Mouse (Mus musculus) liver, embryonic 13.5 days (tissue): ENCODE data around the gene Ybx3. TPM values are rescaled to one million over a fixed set of nuclear protein-coding genes. Genes with fewer than 3 reads are reported as not detected.

Experiments
- ATAC-seq: fragments of 200-750 bp; cut with Nextera tagmentation; 2 replicates; pipeline ENCODE4 v1.8.0; 2017; ENCODE audit warnings: low read depth, mild to moderate bottlenecking, moderate number of reproducible peaks, moderate library complexity
- DNase-seq: peaks from one replicate; pipeline ENCODE4 v3.0.0; 2022
- H3K27ac ChIP-seq: fragments of 300-500 bp; sonication (generic); 2 replicates; pipeline ENCODE4 v1.5.1; 2015; ENCODE audit warnings: moderate library complexity, mild to moderate bottlenecking, inconsistent platforms
- H3K27me3 ChIP-seq: fragments of 300-500 bp; sonication (generic); 2 replicates; pipeline ENCODE4 v1.6.1; 2015; ENCODE audit warnings: mild to moderate bottlenecking, inconsistent platforms
- H3K36me3 ChIP-seq: fragments of 300-500 bp; sonication (generic); 2 replicates; pipeline ENCODE4 v1.6.1; 2015; ENCODE audit warnings: mild to moderate bottlenecking, inconsistent platforms
- H3K4me1 ChIP-seq: fragments of 300-500 bp; sonication (generic); replicated peaks from 2 replicates; pipeline ENCODE4 v1.6.1; 2015; ENCODE audit warnings: inconsistent platforms
- H3K4me2 ChIP-seq: fragments of 300-500 bp; sonication (generic); 2 replicates; pipeline ENCODE4 v1.6.1; 2015; ENCODE audit warnings: inconsistent platforms, mild to moderate bottlenecking, moderate library complexity
- H3K4me3 ChIP-seq: fragments of 300-500 bp; sonication (generic); replicated peaks from 2 replicates; pipeline ENCODE4 v1.5.1; 2015; ENCODE audit warnings: mild to moderate bottlenecking, inconsistent platforms
- H3K9ac ChIP-seq: fragments of 300-500 bp; sonication (generic); 2 replicates; pipeline ENCODE4 v1.6.1; 2015; ENCODE audit warnings: mild to moderate bottlenecking, inconsistent platforms
- H3K9me3 ChIP-seq: fragments of 300-500 bp; sonication (generic); replicated peaks from 2 replicates; pipeline ENCODE4 v1.6.1; 2016; ENCODE audit warnings: inconsistent platforms
- WGBS: fragments of 180-500 bp; shearing (Covaris S2); methylation state at CpG from one replicate; pipeline ENCODE4 v1.1.7; 2015; ENCODE audit not compliant: insufficient replicate concordance; 5-methylcytosine and 5-hydroxymethylcytosine counted together
- polyA plus RNA-seq: library from polyadenylated mRNA; unstranded; fragments of >200 nt; fragmentation: Nextera tagmentation; extraction: Ambion mirVana; gene quantifications from 2 replicates; pipeline ENCODE4 v1.2.1, GENCODE M21; 2015

The Ybx3 gene
- polyA plus RNA-seq, 1 experiment from 2014 or later, result 80.6 TPM

DNA sequence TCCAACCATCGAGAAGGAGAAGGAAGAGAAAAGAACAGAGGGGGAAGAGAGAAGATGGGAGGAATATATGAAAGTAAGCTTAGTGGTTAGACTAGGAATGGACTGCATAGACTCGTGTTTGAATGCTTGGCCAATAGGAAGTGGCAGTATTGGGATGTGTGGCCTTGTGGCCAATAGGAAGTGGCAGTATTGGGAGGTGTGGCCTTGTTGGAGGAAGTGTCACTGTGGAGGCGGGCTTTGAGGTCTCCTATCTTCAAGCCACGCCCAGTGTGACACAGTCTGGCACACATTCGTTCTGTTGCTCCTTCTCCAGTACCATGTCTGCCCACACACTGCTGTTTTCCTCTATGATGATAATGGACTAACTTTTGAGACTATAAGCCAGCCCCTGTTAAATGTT is 27.6 kb downstream of the Ybx3 start:
- H3K4me3 ChIP-seq, result no peak overlapping the region

DNA sequence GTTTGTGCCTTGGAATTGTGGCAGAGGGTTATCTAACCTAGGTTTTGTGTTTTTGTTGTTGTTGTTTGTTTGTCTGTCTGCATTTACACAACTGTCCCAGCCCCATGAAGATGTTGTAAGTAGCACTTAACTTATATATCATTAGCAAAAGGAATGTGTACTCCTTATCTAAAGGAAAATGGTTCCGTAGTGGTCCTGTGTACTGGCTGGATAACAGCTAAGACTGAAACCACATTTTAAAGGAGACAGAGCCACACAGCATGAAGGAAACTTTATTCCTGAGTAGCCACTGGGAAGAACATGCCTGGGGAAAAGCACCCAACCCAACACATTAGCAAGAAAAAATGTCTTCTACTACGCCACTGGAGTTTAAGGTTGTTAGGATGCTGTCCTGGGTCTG is 28.7 kb downstream of the Ybx3 start:
- no peak for ATAC-seq
- 0 out of 2 replicates have a peak overlapping the region, but pooled peaks have one; percentile 33 for H3K9ac ChIP-seq
- H3K9me3 ChIP-seq, result no peaks in the 10 kb centered on the region
- H3K27me3 ChIP-seq, result peaks cover 21% of the 10 kb centered on the region
- peaks cover 16% of the 10 kb centered on the region for H3K36me3 ChIP-seq
- no peak overlapping the region for H3K4me2 ChIP-seq
- H3K4me1 ChIP-seq, result peaks cover 33% of the 10 kb centered on the region
- no peak for DNase-seq
- peak overlapping the region; percentile 18; the same call in 1 of the 2 replicates for H3K27ac ChIP-seq
- WGBS, result 35% methylated on average over 2 of the region's 2 CpGs
- no peak overlapping the region for H3K4me3 ChIP-seq

More for the DNA sequence above, 27.6 kb downstream of the Ybx3 start:
- 47% methylated on average over 5 of the region's 5 CpGs for WGBS
- Histone ChIP-seq H3K36me3 (peaks cover 25% of the 10 kb centered on the region), H3K27ac (no peak overlapping the region; the same call in 1 of the 2 replicates), H3K27me3 (peaks cover 11% of the 10 kb centered on the region), H3K9me3 (no peaks in the 10 kb centered on the region), H3K9ac (no peak overlapping the region), H3K4me1 (peaks cover 42% of the 10 kb centered on the region), H3K4me2 (no peak overlapping the region)
- peak; percentile 63 for DNase-seq
- peak; percentile 82 for ATAC-seq

DNA sequence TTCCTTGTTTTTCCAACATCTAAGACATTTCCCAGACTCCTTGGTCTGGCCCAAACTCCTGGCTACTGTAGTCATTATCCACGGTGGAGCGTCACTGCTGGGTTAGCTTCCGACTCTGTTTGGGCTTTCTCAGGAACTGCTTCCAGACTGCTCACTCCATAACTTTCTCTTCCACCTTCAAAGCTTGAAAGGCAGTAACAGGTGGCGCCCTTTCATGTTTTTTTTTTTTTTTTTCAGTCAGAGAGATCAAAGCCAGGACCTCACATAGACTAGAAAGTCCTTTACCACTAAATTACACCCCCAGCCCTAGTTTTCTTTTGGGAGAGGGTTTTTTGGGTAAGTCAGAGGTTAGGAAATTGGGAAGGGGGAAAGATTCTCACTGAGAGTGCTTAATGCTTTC is 33.4 kb downstream of the Ybx3 start:
- H3K4me3 ChIP-seq, result no peak overlapping the region
- H3K4me1 ChIP-seq, result peaks cover 10% of the 10 kb centered on the region
- no peak overlapping the region for H3K9ac ChIP-seq
- peaks cover 35% of the 10 kb centered on the region for H3K27me3 ChIP-seq
- 43% methylated on average over 4 of the region's 4 CpGs for WGBS
- no peaks in the 10 kb centered on the region for H3K9me3 ChIP-seq
- DNase-seq (no peak), ATAC-seq (no peak)
- H3K27ac ChIP-seq, result no peak overlapping the region
- no peaks in the 10 kb centered on the region for H3K36me3 ChIP-seq
- no peak overlapping the region for H3K4me2 ChIP-seq

- Histone ChIP-seq H3K36me3 (no peaks in the 10 kb centered on the region), H3K4me1 (0 out of 2 replicates have a peak, but pooled peaks cover 3% of the 10 kb centered on the region), H3K4me2 (peak within 1 kb of the TSS; percentile 56), H3K9me3 (no peaks in the 10 kb centered on the region), H3K4me3 (peak within 1 kb of the TSS; percentile 35), H3K9ac (no peak within 1 kb of the TSS), H3K27me3 (peaks cover 37% of the 10 kb centered on the region), H3K27ac (no peak within 1 kb of the TSS)
- ATAC-seq (peak; percentile 71), DNase-seq (peak; percentile 39)
- under 1% methylated on average over 16 of the region's 16 CpGs for whole genome bisulfite sequencing
Measured at GRCm38 (mm10) chr6:131353352-131353919, 34.8 kb downstream of the Ybx3 start, which contains the start of gene Styk1. TSS of gene Styk1 (minus strand) at chr6:131353597.

GRCm38 (mm10) chr6:131347026-131347425 is 41.2 kb downstream of the Ybx3 start:
- Histone ChIP-seq H3K27ac (no peak overlapping the region), H3K4me1 (no peaks in the 10 kb centered on the region), H3K9me3 (no peaks in the 10 kb centered on the region), H3K4me2 (no peak overlapping the region), H3K4me3 (no peak overlapping the region), H3K27me3 (peaks cover 4% of the 10 kb centered on the region; the same call in 1 of the 2 replicates), H3K9ac (no peak overlapping the region), H3K36me3 (no peaks in the 10 kb centered on the region)
- DNase-seq (no peak), ATAC-seq (no peak)
- 67% methylated on average over 2 of the region's 2 CpGs for whole genome bisulfite sequencing

DNA sequence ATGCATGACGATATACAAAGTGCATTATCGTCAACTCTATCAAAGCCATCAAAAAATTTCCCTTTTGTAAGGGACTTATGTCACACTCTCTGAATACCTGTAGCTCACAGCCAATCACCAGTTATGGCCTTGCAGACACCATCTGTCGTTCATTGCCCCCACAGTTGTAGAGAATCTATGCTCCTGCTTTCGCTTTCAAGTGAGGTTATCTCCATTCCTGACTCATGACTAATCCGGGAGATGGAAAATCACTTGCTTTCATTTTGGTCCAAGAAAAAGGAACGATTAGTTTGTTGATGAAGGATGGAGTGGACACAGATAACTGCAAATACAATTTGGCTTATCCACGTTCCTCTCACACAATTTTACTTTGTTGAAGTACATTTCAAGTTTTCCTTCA is 43.9 kb downstream of the Ybx3 start:
- ATAC-seq (no peak), DNase-seq (no peak)
- Histone ChIP-seq H3K36me3 (no peaks in the 10 kb centered on the region), H3K9ac (no peak overlapping the region), H3K9me3 (no peaks in the 10 kb centered on the region), H3K27me3 (no peaks in the 10 kb centered on the region), H3K4me2 (no peak overlapping the region), H3K27ac (no peak overlapping the region), H3K4me3 (no peak overlapping the region), H3K4me1 (no peaks in the 10 kb centered on the region)
- WGBS, result 57% methylated on average over 7 of the region's 7 CpGs

GRCm38 (mm10) chr6:131340082-131340481 is 48.2 kb downstream of the Ybx3 start:
- H3K9me3 ChIP-seq, result no peaks in the 10 kb centered on the region
- H3K27me3 ChIP-seq, result no peaks in the 10 kb centered on the region
- H3K36me3 ChIP-seq, result no peaks in the 10 kb centered on the region
- H3K27ac ChIP-seq, result no peak overlapping the region
- WGBS, result 43% methylated on average over 3 of the region's 3 CpGs
- no peak overlapping the region for H3K4me2 ChIP-seq
- DNase-seq (no peak), ATAC-seq (no peak)
- no peak overlapping the region for H3K9ac ChIP-seq
- H3K4me1 ChIP-seq, result no peaks in the 10 kb centered on the region
- no peak overlapping the region for H3K4me3 ChIP-seq

DNA sequence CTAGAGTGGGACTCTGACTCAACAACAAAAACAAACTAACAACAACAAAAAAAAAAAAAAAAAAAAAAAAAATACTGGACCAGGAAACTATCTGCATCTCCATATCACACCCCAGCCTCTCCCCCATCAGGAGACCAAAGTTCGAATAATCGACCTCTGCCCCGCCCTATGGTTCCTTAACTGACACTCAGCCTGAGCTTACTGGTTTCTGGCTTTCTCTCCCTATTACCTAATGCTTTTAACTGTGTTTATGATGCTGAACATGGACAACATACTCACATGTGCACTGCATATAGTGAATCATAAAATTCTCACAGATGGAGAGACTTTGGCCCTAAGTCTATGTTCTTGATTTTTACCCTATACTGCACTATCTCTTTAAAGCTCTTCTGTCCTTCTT is 49.0 kb downstream of the Ybx3 start:
- H3K4me2 ChIP-seq, result no peak overlapping the region
- no peaks in the 10 kb centered on the region for H3K9me3 ChIP-seq
- no peak overlapping the region for H3K4me3 ChIP-seq
- no peaks in the 10 kb centered on the region for H3K36me3 ChIP-seq
- ATAC-seq (no peak), DNase-seq (no peak)
- no peak overlapping the region for H3K9ac ChIP-seq
- H3K27ac ChIP-seq, result no peak overlapping the region
- no peaks in the 10 kb centered on the region for H3K4me1 ChIP-seq
- WGBS, result 60% methylated on average over 3 of the region's 3 CpGs
- H3K27me3 ChIP-seq, result no peaks in the 10 kb centered on the region

GRCm38 (mm10) chr6:131338787-131339186 is 49.5 kb downstream of the Ybx3 start:
- no peaks in the 10 kb centered on the region for H3K9me3 ChIP-seq
- no peak overlapping the region for H3K4me2 ChIP-seq
- WGBS, result 42% methylated on average over 1 of the region's 1 CpGs
- no peak overlapping the region for H3K9ac ChIP-seq
- no peaks in the 10 kb centered on the region for H3K27me3 ChIP-seq
- no peaks in the 10 kb centered on the region for H3K36me3 ChIP-seq
- H3K27ac ChIP-seq, result no peak overlapping the region
- DNase-seq (no peak), ATAC-seq (no peak)
- H3K4me3 ChIP-seq, result no peak overlapping the region
- no peaks in the 10 kb centered on the region for H3K4me1 ChIP-seq

- no peak overlapping the region for H3K4me3 ChIP-seq
- H3K4me2 ChIP-seq, result no peak overlapping the region
- WGBS, result 82% methylated on average over 2 of the region's 2 CpGs
- no peak overlapping the region for H3K27ac ChIP-seq
- H3K4me1 ChIP-seq, result no peaks in the 10 kb centered on the region
- H3K27me3 ChIP-seq, result no peaks in the 10 kb centered on the region
- no peak for ATAC-seq
- DNase-seq, result no peak
- H3K36me3 ChIP-seq, result no peaks in the 10 kb centered on the region
- no peak overlapping the region for H3K9ac ChIP-seq
- H3K9me3 ChIP-seq, result no peaks in the 10 kb centered on the region
Measured at GRCm38 (mm10) chr6:131327076-131327475, 61.2 kb downstream of the Ybx3 start.

- Histone ChIP-seq H3K36me3 (no peaks in the 10 kb centered on the region), H3K9me3 (no peaks in the 10 kb centered on the region), H3K9ac (no peak overlapping the region), H3K4me3 (no peak overlapping the region), H3K27me3 (no peaks in the 10 kb centered on the region), H3K4me1 (no peaks in the 10 kb centered on the region), H3K4me2 (no peak overlapping the region), H3K27ac (no peak overlapping the region)
- DNase-seq (no peak), ATAC-seq (no peak)
- 36% methylated on average over 3 of the region's 3 CpGs for WGBS
Measured at GRCm38 (mm10) chr6:131321854-131322639, 66.2 kb downstream of the Ybx3 start.
